Mouse (Mus musculus): Measurements from ENCODE around the gene S100pbp.

Gene S100pbp

GRCm38 (mm10) chr4:129221097-129222010 is 31.8 kb upstream of the S100pbp start:
- CTCF ChIA-PET = no interaction called here

GRCm38 (mm10) chr4:129220376-129221089 is 31.0 kb upstream of the S100pbp start:
- CTCF ChIA-PET = no interaction called here

DNA sequence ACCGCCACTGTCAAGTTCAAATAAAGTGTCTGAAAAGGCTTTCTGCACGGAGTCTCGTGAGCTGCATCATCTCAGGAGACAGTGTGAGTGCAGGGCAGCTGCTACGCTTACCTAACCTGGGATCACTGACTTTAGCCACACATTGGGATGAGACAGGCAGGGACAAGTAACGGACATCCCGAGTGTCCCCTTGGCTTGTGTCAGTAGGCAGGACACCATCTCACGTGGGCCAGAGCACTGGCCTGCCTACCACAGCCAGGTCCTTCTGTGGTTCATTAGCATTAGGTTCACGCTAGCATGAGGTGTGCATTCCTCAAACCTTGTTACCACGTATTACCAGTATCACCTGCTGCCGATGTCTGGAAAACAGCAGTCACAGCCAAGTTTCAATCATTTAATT is 29.7 kb upstream of the S100pbp start:
- CTCF ChIA-PET = no interaction called here

- CTCF ChIA-PET = no interaction called here
Observed at GRCm38 (mm10) chr4:129218569-129219175, 29.1 kb upstream of the S100pbp start.

- CTCF ChIA-PET = interaction anchor here (0.6 kb wide), 1 partner anchor 91 kb away, joined by 5 read pairs; the partner anchor contains the start of gene Hpca
Observed at GRCm38 (mm10) chr4:129212486-129212885, 23.0 kb upstream of the S100pbp start.

DNA sequence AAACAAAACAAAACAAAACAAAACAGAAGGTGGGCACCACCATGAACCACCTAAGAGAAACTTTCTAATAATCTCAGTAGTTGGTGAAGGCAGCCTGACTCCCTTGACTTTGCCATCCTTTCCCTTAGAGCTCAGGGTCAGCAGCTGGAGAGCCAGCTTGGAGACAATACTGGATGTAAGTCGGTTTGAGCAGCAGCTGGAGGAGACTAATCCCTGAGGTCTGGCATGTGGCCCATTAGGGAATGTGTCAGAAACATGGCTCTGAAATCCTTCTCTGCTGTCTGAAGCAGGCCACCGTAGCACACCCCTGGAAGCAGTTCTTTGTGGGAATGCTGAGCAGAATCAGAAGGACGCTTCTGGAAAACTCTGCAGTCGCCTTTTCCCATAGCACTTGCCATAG is 21.9 kb upstream of the S100pbp start:
- CTCF ChIA-PET = interaction anchor here (0.6 kb wide), 1 partner anchor 41 kb away, joined by 6 read pairs; no protein-coding TSS in a partner anchor

DNA sequence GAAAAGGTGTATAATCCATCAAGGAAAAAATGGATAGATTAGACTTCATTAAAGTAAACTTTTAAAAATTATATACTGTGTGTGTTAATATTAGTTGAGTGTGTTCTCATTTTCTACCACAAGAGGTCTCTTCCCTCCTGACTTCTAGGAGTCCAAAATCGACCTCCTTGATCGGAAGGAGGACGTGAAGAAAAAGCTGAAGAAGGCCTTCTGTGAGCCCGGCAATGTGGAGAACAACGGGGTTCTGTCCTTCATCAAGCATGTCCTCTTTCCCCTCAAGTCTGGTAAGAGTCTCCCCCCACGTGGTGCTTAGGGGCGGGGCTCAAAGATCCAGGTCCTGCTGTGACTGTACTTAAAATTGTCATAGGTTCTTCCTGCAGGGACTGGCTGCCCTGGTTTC is 20.0 kb upstream of the S100pbp start:
- CTCF ChIA-PET = interaction anchor here (0.5 kb wide), 1 partner anchor 10 kb away, joined by 3 read pairs; no protein-coding TSS in a partner anchor

GRCm38 (mm10) chr4:129206792-129207191 is 17.3 kb upstream of the S100pbp start:
- CTCF ChIA-PET = interaction anchor here (0.8 kb wide), 1 partner anchor 207 kb away, joined by 3 read pairs; no protein-coding TSS in a partner anchor

DNA sequence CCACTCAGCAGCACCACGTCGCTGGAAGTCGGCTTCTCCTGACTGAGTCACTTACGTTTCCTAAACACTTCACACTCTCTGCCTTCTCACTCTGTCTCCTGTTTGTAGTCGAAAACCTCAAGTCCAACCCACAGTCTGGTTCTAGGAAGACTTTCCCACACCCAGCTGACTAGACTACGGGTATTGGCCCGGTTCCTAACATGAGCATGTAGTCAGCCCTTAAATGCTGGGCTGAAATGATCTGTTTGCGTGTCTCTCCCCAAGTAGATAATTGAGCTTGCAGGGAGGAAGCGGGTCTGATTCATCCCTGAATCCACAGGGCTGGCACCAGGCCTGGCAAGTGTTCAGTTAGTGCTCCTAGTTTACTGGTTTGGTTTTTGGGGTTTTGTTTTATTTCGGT is 15.1 kb upstream of the S100pbp start:
- CTCF ChIA-PET = no interaction called here

- CTCF ChIA-PET = interaction anchor here (0.7 kb wide), 1 partner anchor 9 kb away, joined by 3 read pairs; no protein-coding TSS in a partner anchor
Observed at GRCm38 (mm10) chr4:129197514-129197913, 8.0 kb upstream of the S100pbp start.

GRCm38 (mm10) chr4:129194280-129194679 is 4.8 kb upstream of the S100pbp start:
- CTCF ChIA-PET = no interaction called here

GRCm38 (mm10) chr4:129191691-129192090 is 2.2 kb upstream of the S100pbp start:
- CTCF ChIA-PET = no interaction called here

GRCm38 (mm10) chr4:129190538-129190937 is 1.0 kb upstream of the S100pbp start:
- CTCF ChIA-PET = no interaction called here

DNA sequence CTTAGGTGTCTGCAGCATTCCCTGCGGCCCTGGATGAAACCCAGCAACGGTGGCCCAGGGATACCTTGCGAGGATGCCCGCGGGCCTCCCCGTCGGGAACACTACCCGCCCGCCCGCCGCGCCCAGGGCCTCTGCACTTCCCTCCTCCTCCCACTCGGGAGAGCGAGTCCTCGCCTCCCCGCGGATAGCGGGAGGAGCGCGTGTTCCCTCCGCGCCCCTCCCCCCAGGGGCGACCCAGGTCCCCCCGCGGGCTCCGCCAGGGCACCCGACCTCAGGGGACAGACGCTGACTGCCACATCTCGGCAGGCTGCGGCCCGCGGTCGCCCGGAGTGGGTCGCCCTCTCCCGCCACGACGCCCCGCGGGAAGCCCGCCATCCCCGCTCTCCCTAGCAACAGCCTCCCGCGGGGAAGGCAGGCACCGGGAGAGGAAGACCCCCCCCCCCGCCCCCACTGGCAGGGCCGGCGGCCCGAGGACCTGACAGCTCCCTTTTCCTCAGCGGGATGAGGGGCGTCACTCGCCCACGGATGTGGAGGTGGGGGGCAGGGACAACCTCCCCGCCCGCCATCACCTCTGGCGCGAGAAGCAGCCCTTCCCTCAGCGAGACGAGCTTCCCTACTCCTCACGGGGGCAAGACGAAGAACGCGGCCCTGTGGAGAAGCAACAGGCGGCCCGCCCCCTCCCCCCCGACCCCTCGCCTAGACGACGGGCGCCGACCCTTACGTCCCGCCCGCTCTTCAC is 555 bp downstream of the S100pbp start:
- CTCF ChIA-PET = interaction anchor here (0.5 kb wide), 1 partner anchor 9 kb away, joined by 3 read pairs; no protein-coding TSS in a partner anchor

- CTCF ChIA-PET = no interaction called here
Observed at GRCm38 (mm10) chr4:129188041-129188659, 1.4 kb downstream of the S100pbp start.

- CTCF ChIA-PET = interaction anchor here (0.6 kb wide), 1 partner anchor 10 kb away, joined by 3 read pairs; no protein-coding TSS in a partner anchor
Observed at GRCm38 (mm10) chr4:129179560-129179959, 10.0 kb downstream of the S100pbp start.

GRCm38 (mm10) chr4:129172529-129172928 is 17.0 kb downstream of the S100pbp start:
- CTCF ChIA-PET = interaction anchor here (0.6 kb wide), 1 partner anchor 1487 kb away, joined by 4 read pairs; no protein-coding TSS in a partner anchor

- CTCF ChIA-PET = no interaction called here
Observed at GRCm38 (mm10) chr4:129161581-129162255, 27.8 kb downstream of the S100pbp start.

DNA sequence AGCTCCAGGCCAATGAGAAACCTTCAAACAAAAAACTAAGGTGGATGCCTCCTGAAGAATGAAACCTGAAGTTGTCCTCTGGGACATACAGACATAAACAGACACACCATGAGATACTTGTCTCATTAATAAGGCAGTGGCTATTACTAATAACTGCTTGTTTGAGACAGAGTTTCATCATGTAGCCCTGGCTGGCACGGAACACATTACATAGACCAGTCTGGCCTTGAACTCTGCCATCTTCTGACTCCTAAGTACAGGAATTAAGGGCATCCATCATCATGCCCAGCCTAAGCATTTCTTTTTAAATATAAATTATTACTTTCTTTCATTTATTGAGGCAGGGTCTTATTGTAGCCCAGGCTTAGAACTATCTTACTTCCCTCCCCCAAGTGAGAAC is 28.5 kb downstream of the S100pbp start:
- CTCF ChIA-PET = interaction anchor here (0.7 kb wide), 1 partner anchor 21 kb away, joined by 3 read pairs; no protein-coding TSS in a partner anchor

DNA sequence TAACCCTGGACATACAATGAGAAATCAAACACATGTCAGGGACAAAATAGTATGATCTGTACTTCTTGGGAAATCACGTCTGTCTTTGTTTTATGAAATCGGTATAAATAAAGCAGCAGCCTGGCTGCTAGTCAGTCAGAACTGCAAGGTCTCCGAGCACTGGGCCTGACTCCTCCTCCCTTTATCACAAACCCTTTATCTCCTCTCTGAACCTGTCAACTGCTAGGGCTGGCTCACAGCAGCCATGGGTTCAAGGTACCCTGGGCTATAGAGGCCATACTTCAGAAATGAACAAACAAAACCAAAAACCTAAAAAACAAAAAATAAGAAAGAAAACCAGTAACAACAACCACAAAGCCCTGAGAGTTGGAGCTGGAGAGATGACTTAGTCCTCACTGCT is 31.0 kb downstream of the S100pbp start:
- CTCF ChIA-PET = no interaction called here
